Mouse (Mus musculus) kidney, embryonic 16.5 days (tissue): ENCODE data around the gene Hamp. TPM values are rescaled to one million over a fixed set of nuclear protein-coding genes. Genes with fewer than 3 reads are reported as not detected.
A peak's percentile ranks its signal among the peaks of the same experiment; 100 is the strongest.

Source experiments
- ATAC-seq: fragments of 200-750 bp; cut with Nextera tagmentation; 2 replicates; pipeline ENCODE4 v1.8.0; 2017; ENCODE audit warnings: moderate TSS enrichment; ENCODE audit not compliant: low FRiP score, low TSS enrichment
- H3K27ac ChIP-seq: fragments of 300-500 bp; sonication (generic); 2 replicates; pipeline ENCODE4 v1.5.1; 2014; ENCODE audit warnings: low read length
- H3K27me3 ChIP-seq: fragments of 300-500 bp; sonication (generic); 2 replicates; pipeline ENCODE4 v1.6.1; 2014; ENCODE audit warnings: low read length, control low read depth, mixed read lengths; ENCODE audit not compliant: insufficient read depth
- H3K36me3 ChIP-seq: fragments of 300-500 bp; sonication (generic); 2 replicates; pipeline ENCODE4 v1.6.1; 2014; ENCODE audit warnings: low read length, control low read depth, mixed read lengths; ENCODE audit not compliant: insufficient read depth
- H3K4me1 ChIP-seq: fragments of 300-500 bp; sonication (generic); 2 replicates; pipeline ENCODE4 v1.6.1; 2014; ENCODE audit warnings: low read length, control low read depth, mixed read lengths; ENCODE audit not compliant: insufficient read depth
- H3K4me2 ChIP-seq: fragments of 300-500 bp; sonication (generic); replicated peaks from 2 replicates; pipeline ENCODE4 v1.6.1; 2014; ENCODE audit warnings: low read depth, low read length
- H3K4me3 ChIP-seq: fragments of 300-500 bp; sonication (generic); 2 replicates; pipeline ENCODE4 v1.5.1; 2014; ENCODE audit warnings: mild to moderate bottlenecking, low read length
- H3K9ac ChIP-seq: fragments of 300-500 bp; sonication (generic); replicated peaks from 2 replicates; pipeline ENCODE4 v1.6.1; 2014; ENCODE audit warnings: low read length
- H3K9me3 ChIP-seq: fragments of 300-500 bp; sonication (generic); 2 replicates; pipeline ENCODE4 v1.6.1; 2016; ENCODE audit warnings: low read length, control low read depth
- WGBS: fragments of 180-500 bp; shearing (Covaris S2); extraction: QIAGEN DNeasy Blood & Tissue Kit; methylation state at CpG from one replicate; pipeline ENCODE4 v1.1.7; 2014; 5-methylcytosine and 5-hydroxymethylcytosine counted together
- polyA plus RNA-seq: library from polyadenylated mRNA; unstranded; fragments of >200 nt; fragmentation: Nextera tagmentation; extraction: Ambion mirVana; gene quantifications from 2 replicates; pipeline ENCODE4 v1.2.1, GENCODE M21; 2015

The Hamp gene
- polyA plus RNA-seq, 1 experiment from 2014 or later = not detected

- no peak overlapping the region for H3K4me2 ChIP-seq
- peaks cover 10% of the 10 kb centered on the region for H3K4me1 ChIP-seq
- no peak overlapping the region for H3K9ac ChIP-seq
- no peaks in the 10 kb centered on the region for H3K9me3 ChIP-seq
- WGBS = 83% methylated on average over 4 of the region's 4 CpGs
- ATAC-seq = no peak
- no peak overlapping the region for H3K4me3 ChIP-seq
- peaks cover 8% of the 10 kb centered on the region; the same call in 1 of the 2 replicates for H3K27me3 ChIP-seq
- peaks cover 3% of the 10 kb centered on the region; the same call in 1 of the 2 replicates for H3K36me3 ChIP-seq
- no peak overlapping the region for H3K27ac ChIP-seq
These were observed 25.3 kb upstream of the Hamp start for GRCm38 (mm10) chr7:30969174-30969573.

GRCm38 (mm10) chr7:30968611-30969010, 24.8 kb upstream of the Hamp start:
- Histone ChIP-seq H3K27me3 (peaks cover 7% of the 10 kb centered on the region; the same call in 1 of the 2 replicates), H3K36me3 (peaks cover 3% of the 10 kb centered on the region; the same call in 1 of the 2 replicates), H3K9me3 (no peaks in the 10 kb centered on the region), H3K4me2 (no peak overlapping the region), H3K4me3 (no peak overlapping the region), H3K9ac (no peak overlapping the region), H3K4me1 (peaks cover 9% of the 10 kb centered on the region), H3K27ac (no peak overlapping the region)
- ATAC-seq = no peak
- 90% methylated on average over 8 of the region's 8 CpGs for WGBS

GRCm38 (mm10) chr7:30966657-30967056, 22.8 kb upstream of the Hamp start:
- Histone ChIP-seq H3K4me2 (no peak overlapping the region), H3K9me3 (no peaks in the 10 kb centered on the region), H3K27ac (no peak overlapping the region), H3K4me1 (no peaks in the 10 kb centered on the region), H3K36me3 (peaks cover 3% of the 10 kb centered on the region; the same call in 1 of the 2 replicates), H3K4me3 (no peak overlapping the region), H3K9ac (no peak overlapping the region), H3K27me3 (no peaks in the 10 kb centered on the region; the same call in 1 of the 2 replicates)
- ATAC-seq = no peak
- WGBS = 78% methylated on average over 3 of the region's 3 CpGs

GRCm38 (mm10) chr7:30965677-30966076, 21.8 kb upstream of the Hamp start:
- no peak overlapping the region for H3K9ac ChIP-seq
- H3K4me3 ChIP-seq = no peak overlapping the region
- H3K4me1 ChIP-seq = no peaks in the 10 kb centered on the region
- H3K36me3 ChIP-seq = peaks cover 3% of the 10 kb centered on the region; the same call in 1 of the 2 replicates
- no peak for ATAC-seq
- no peaks in the 10 kb centered on the region for H3K27me3 ChIP-seq
- H3K27ac ChIP-seq = no peak overlapping the region
- H3K9me3 ChIP-seq = no peaks in the 10 kb centered on the region
- 72% methylated on average over 14 of the region's 14 CpGs for WGBS
- H3K4me2 ChIP-seq = no peak overlapping the region

GRCm38 (mm10) chr7:30964366-30964765, 20.5 kb upstream of the Hamp start:
- WGBS = 78% methylated on average over 7 of the region's 7 CpGs
- peaks cover 4% of the 10 kb centered on the region for H3K36me3 ChIP-seq
- ATAC-seq = no peak
- no peak overlapping the region for H3K27ac ChIP-seq
- no peaks in the 10 kb centered on the region for H3K4me1 ChIP-seq
- no peaks in the 10 kb centered on the region for H3K9me3 ChIP-seq
- no peaks in the 10 kb centered on the region for H3K27me3 ChIP-seq
- H3K9ac ChIP-seq = no peak overlapping the region
- H3K4me3 ChIP-seq = no peak overlapping the region
- no peak overlapping the region for H3K4me2 ChIP-seq

- H3K9ac ChIP-seq = no peak overlapping the region
- H3K27me3 ChIP-seq = no peaks in the 10 kb centered on the region
- WGBS = 93% methylated on average over 5 of the region's 5 CpGs
- H3K27ac ChIP-seq = no peak overlapping the region
- H3K36me3 ChIP-seq = peaks cover 12% of the 10 kb centered on the region
- no peaks in the 10 kb centered on the region for H3K9me3 ChIP-seq
- H3K4me1 ChIP-seq = peaks cover 9% of the 10 kb centered on the region
- H3K4me3 ChIP-seq = no peak overlapping the region
- ATAC-seq = no peak
- no peak overlapping the region for H3K4me2 ChIP-seq
These were observed 19.0 kb upstream of the Hamp start for GRCm38 (mm10) chr7:30962862-30963261.

- no peak overlapping the region for H3K4me2 ChIP-seq
- H3K27me3 ChIP-seq = no peaks in the 10 kb centered on the region
- peaks cover 19% of the 10 kb centered on the region for H3K4me1 ChIP-seq
- H3K27ac ChIP-seq = no peak overlapping the region
- H3K36me3 ChIP-seq = peaks cover 12% of the 10 kb centered on the region
- H3K9me3 ChIP-seq = no peaks in the 10 kb centered on the region
- no peak overlapping the region for H3K4me3 ChIP-seq
- H3K9ac ChIP-seq = no peak overlapping the region
- WGBS = 88% methylated on average over 6 of the region's 6 CpGs
- no peak for ATAC-seq
These were observed 16.0 kb upstream of the Hamp start for GRCm38 (mm10) chr7:30959786-30960349.

GRCm38 (mm10) chr7:30958866-30959487, 15.1 kb upstream of the Hamp start:
- Histone ChIP-seq H3K36me3 (peaks cover 20% of the 10 kb centered on the region), H3K9me3 (no peaks in the 10 kb centered on the region), H3K27me3 (no peaks in the 10 kb centered on the region), H3K4me1 (peaks cover 22% of the 10 kb centered on the region), H3K27ac (no peak overlapping the region), H3K4me3 (no peak overlapping the region), H3K9ac (no peak overlapping the region), H3K4me2 (no peak overlapping the region)
- no peak for ATAC-seq
- WGBS = 99% methylated on average over 9 of the region's 9 CpGs

GRCm38 (mm10) chr7:30958109-30958865, 14.5 kb upstream of the Hamp start:
- H3K9ac ChIP-seq = peak overlapping the region; percentile 93
- H3K36me3 ChIP-seq = peaks cover 24% of the 10 kb centered on the region
- H3K4me3 ChIP-seq = peak overlapping the region; percentile 74
- H3K4me1 ChIP-seq = peaks cover 22% of the 10 kb centered on the region
- WGBS = 69% methylated on average over 28 of the region's 28 CpGs
- no peaks in the 10 kb centered on the region for H3K27me3 ChIP-seq
- no peak for ATAC-seq
- no peaks in the 10 kb centered on the region for H3K9me3 ChIP-seq
- peak overlapping the region; percentile 98 for H3K27ac ChIP-seq
- H3K4me2 ChIP-seq = peak overlapping the region; percentile 84
